Mouse (Mus musculus) neural tube, embryonic 15.5 days (tissue): ENCODE results near the gene Sbds. TPM values are rescaled to one million over a fixed set of nuclear protein-coding genes. Genes with fewer than 3 reads are reported as not detected.

ENCODE experiments used
- ATAC-seq: fragments of 200-750 bp; cut with Nextera tagmentation; 2 replicates; pipeline ENCODE4 v1.8.0; 2017; ENCODE audit warnings: mild to moderate bottlenecking, moderate TSS enrichment, moderate library complexity; ENCODE audit not compliant: low FRiP score
- H3K27ac ChIP-seq: fragments of 300-500 bp; sonication (generic); replicated peaks from 2 replicates; pipeline ENCODE4 v1.5.1; 2015; ENCODE audit warnings: mild to moderate bottlenecking, inconsistent platforms
- H3K27me3 ChIP-seq: fragments of 300-500 bp; sonication (generic); replicated peaks from 2 replicates; pipeline ENCODE4 v1.6.1; 2015; ENCODE audit warnings: inconsistent platforms
- H3K36me3 ChIP-seq: fragments of 300-500 bp; sonication (generic); 2 replicates; pipeline ENCODE4 v1.6.1; 2015; ENCODE audit warnings: inconsistent platforms
- H3K4me1 ChIP-seq: fragments of 300-500 bp; sonication (generic); 2 replicates; pipeline ENCODE4 v1.6.1; 2015; ENCODE audit warnings: inconsistent platforms
- H3K4me2 ChIP-seq: fragments of 300-500 bp; sonication (generic); 2 replicates; pipeline ENCODE4 v1.6.1; 2015; ENCODE audit warnings: inconsistent platforms, mild to moderate bottlenecking, moderate library complexity
- H3K4me3 ChIP-seq: fragments of 300-500 bp; sonication (generic); replicated peaks from 2 replicates; pipeline ENCODE4 v1.5.1; 2015; ENCODE audit warnings: mild to moderate bottlenecking, inconsistent platforms
- H3K9ac ChIP-seq: fragments of 300-500 bp; sonication (generic); replicated peaks from 2 replicates; pipeline ENCODE4 v1.6.1; 2015; ENCODE audit warnings: mild to moderate bottlenecking, inconsistent platforms
- H3K9me3 ChIP-seq: fragments of 300-500 bp; sonication (generic); replicated peaks from 2 replicates; pipeline ENCODE4 v1.6.1; 2016; ENCODE audit warnings: inconsistent platforms
- WGBS: fragments of 180-500 bp; shearing (Covaris S2); methylation state at CpG from one replicate; pipeline ENCODE4 v1.1.7; 2015; ENCODE audit warnings: mixed read lengths; 5-methylcytosine and 5-hydroxymethylcytosine counted together
- polyA plus RNA-seq: library from polyadenylated mRNA; unstranded; fragments of >200 nt; fragmentation: Nextera tagmentation; extraction: Ambion mirVana; gene quantifications from 2 replicates; pipeline ENCODE4 v1.2.1, GENCODE M21; 2015

The Sbds gene
- 60.6 and 64.6 TPM in 2 replicates for polyA plus RNA-seq

- peak; percentile 89 for ATAC-seq
- peak within 1 kb of the TSS; percentile 86 for H3K27ac ChIP-seq
- H3K9ac ChIP-seq: peak within 1 kb of the TSS; percentile 82
- peak within 1 kb of the TSS; percentile 76 for H3K4me3 ChIP-seq
- peaks cover 33% of the 10 kb centered on the region for H3K4me1 ChIP-seq
- H3K9me3 ChIP-seq: no peaks in the 10 kb centered on the region
- no peaks in the 10 kb centered on the region for H3K27me3 ChIP-seq
- H3K36me3 ChIP-seq: peaks cover 30% of the 10 kb centered on the region
- under 1% methylated on average over 52 of the region's 52 CpGs for WGBS
- peak within 1 kb of the TSS; percentile 86 for H3K4me2 ChIP-seq
Measured at GRCm38 (mm10) chr5:130255017-130255720, at the start of gene Sbds, which contains the start of gene Tyw1. Sbds (minus strand) TSS chr5:130255530. Tyw1 (plus strand) TSS chr5:130255619.

- H3K4me3 ChIP-seq: no peak overlapping the region
- H3K27me3 ChIP-seq: no peaks in the 10 kb centered on the region
- no peak overlapping the region for H3K9ac ChIP-seq
- no peak overlapping the region for H3K27ac ChIP-seq
- WGBS: 69% methylated on average over 6 of the region's 6 CpGs
- peaks cover 19% of the 10 kb centered on the region for H3K36me3 ChIP-seq
- H3K4me2 ChIP-seq: no peak overlapping the region
- peaks cover 7% of the 10 kb centered on the region; the same call in 1 of the 2 replicates for H3K4me1 ChIP-seq
- no peaks in the 10 kb centered on the region for H3K9me3 ChIP-seq
- ATAC-seq: no peak; the same call in 1 of the 2 replicates
Measured at GRCm38 (mm10) chr5:130303611-130304010, 48.3 kb upstream of the Sbds start.

GRCm38 (mm10) chr5:130299526-130299925 lies 44.2 kb upstream of the Sbds start:
- WGBS: 88% methylated on average over 8 of the region's 8 CpGs
- H3K4me2 ChIP-seq: no peak overlapping the region
- H3K27ac ChIP-seq: no peak overlapping the region
- no peaks in the 10 kb centered on the region for H3K27me3 ChIP-seq
- peaks cover 34% of the 10 kb centered on the region for H3K36me3 ChIP-seq
- no peaks in the 10 kb centered on the region for H3K4me1 ChIP-seq
- no peaks in the 10 kb centered on the region for H3K9me3 ChIP-seq
- no peak overlapping the region for H3K9ac ChIP-seq
- no peak for ATAC-seq
- H3K4me3 ChIP-seq: no peak overlapping the region

GRCm38 (mm10) chr5:130298831-130299460 lies 43.6 kb upstream of the Sbds start:
- Histone ChIP-seq H3K4me1 (no peaks in the 10 kb centered on the region), H3K4me3 (no peak overlapping the region), H3K27me3 (no peaks in the 10 kb centered on the region), H3K9ac (no peak overlapping the region), H3K36me3 (peaks cover 34% of the 10 kb centered on the region), H3K27ac (no peak overlapping the region), H3K9me3 (no peaks in the 10 kb centered on the region), H3K4me2 (no peak overlapping the region)
- WGBS: 95% methylated on average over 9 of the region's 9 CpGs
- ATAC-seq: no peak

- Histone ChIP-seq H3K36me3 (peaks cover 31% of the 10 kb centered on the region), H3K9me3 (no peaks in the 10 kb centered on the region), H3K9ac (no peak overlapping the region), H3K4me1 (no peaks in the 10 kb centered on the region), H3K27ac (no peak overlapping the region), H3K4me3 (no peak overlapping the region), H3K4me2 (no peak overlapping the region), H3K27me3 (no peaks in the 10 kb centered on the region)
- 83% methylated on average over 5 of the region's 5 CpGs for WGBS
- no peak for ATAC-seq
Measured at GRCm38 (mm10) chr5:130296071-130296470, 40.7 kb upstream of the Sbds start.

GRCm38 (mm10) chr5:130294598-130294997 lies 39.3 kb upstream of the Sbds start:
- no peak for ATAC-seq
- 86% methylated on average over 6 of the region's 6 CpGs for WGBS
- no peak overlapping the region for H3K9ac ChIP-seq
- no peak overlapping the region for H3K4me3 ChIP-seq
- H3K36me3 ChIP-seq: peaks cover 26% of the 10 kb centered on the region
- no peaks in the 10 kb centered on the region for H3K9me3 ChIP-seq
- no peak overlapping the region for H3K4me2 ChIP-seq
- H3K4me1 ChIP-seq: no peaks in the 10 kb centered on the region
- H3K27me3 ChIP-seq: no peaks in the 10 kb centered on the region
- no peak overlapping the region for H3K27ac ChIP-seq

GRCm38 (mm10) chr5:130293941-130294340 lies 38.6 kb upstream of the Sbds start:
- H3K9me3 ChIP-seq: no peaks in the 10 kb centered on the region
- no peaks in the 10 kb centered on the region for H3K4me1 ChIP-seq
- no peak overlapping the region for H3K4me2 ChIP-seq
- no peak overlapping the region for H3K9ac ChIP-seq
- no peak overlapping the region for H3K27ac ChIP-seq
- ATAC-seq: no peak
- H3K27me3 ChIP-seq: no peaks in the 10 kb centered on the region
- H3K36me3 ChIP-seq: peaks cover 30% of the 10 kb centered on the region
- 76% methylated on average over 5 of the region's 5 CpGs for WGBS
- H3K4me3 ChIP-seq: no peak overlapping the region

- Histone ChIP-seq H3K4me2 (no peak overlapping the region), H3K4me1 (no peaks in the 10 kb centered on the region), H3K9me3 (no peaks in the 10 kb centered on the region), H3K4me3 (no peak overlapping the region), H3K27me3 (no peaks in the 10 kb centered on the region), H3K9ac (0 out of 2 replicates have a peak overlapping the region, but pooled peaks have one; percentile 10), H3K27ac (no peak overlapping the region), H3K36me3 (peaks cover 34% of the 10 kb centered on the region)
- 87% methylated on average over 4 of the region's 4 CpGs for WGBS
- ATAC-seq: no peak
Measured at GRCm38 (mm10) chr5:130292976-130293375, 37.6 kb upstream of the Sbds start.

GRCm38 (mm10) chr5:130290775-130291174 lies 35.4 kb upstream of the Sbds start:
- no peak for ATAC-seq
- peaks cover 32% of the 10 kb centered on the region for H3K36me3 ChIP-seq
- WGBS: 93% methylated on average over 12 of the region's 12 CpGs

GRCm38 (mm10) chr5:130290242-130290641 lies 34.9 kb upstream of the Sbds start:
- no peaks in the 10 kb centered on the region for H3K4me1 ChIP-seq
- H3K27me3 ChIP-seq: no peaks in the 10 kb centered on the region
- ATAC-seq: no peak
- no peak overlapping the region for H3K27ac ChIP-seq
- WGBS: 98% methylated on average over 6 of the region's 6 CpGs
- H3K36me3 ChIP-seq: peaks cover 35% of the 10 kb centered on the region
- H3K9ac ChIP-seq: no peak overlapping the region
- H3K4me3 ChIP-seq: no peak overlapping the region
- H3K9me3 ChIP-seq: no peaks in the 10 kb centered on the region
- H3K4me2 ChIP-seq: no peak overlapping the region

More at GRCm38 (mm10) chr5:130290775-130291174, 35.4 kb upstream of the Sbds start:
- H3K27me3 ChIP-seq: no peaks in the 10 kb centered on the region
- no peak overlapping the region for H3K4me2 ChIP-seq
- no peaks in the 10 kb centered on the region for H3K9me3 ChIP-seq
- no peaks in the 10 kb centered on the region for H3K4me1 ChIP-seq
- H3K4me3 ChIP-seq: no peak overlapping the region
- no peak overlapping the region for H3K27ac ChIP-seq
- no peak overlapping the region for H3K9ac ChIP-seq

- Histone ChIP-seq H3K9ac (no peak overlapping the region), H3K36me3 (peaks cover 54% of the 10 kb centered on the region), H3K27me3 (no peaks in the 10 kb centered on the region), H3K9me3 (no peaks in the 10 kb centered on the region), H3K27ac (no peak overlapping the region), H3K4me3 (no peak overlapping the region), H3K4me2 (no peak overlapping the region), H3K4me1 (no peaks in the 10 kb centered on the region)
- ATAC-seq: no peak
- 95% methylated on average over 7 of the region's 7 CpGs for WGBS
Measured at GRCm38 (mm10) chr5:130288106-130288505, 32.8 kb upstream of the Sbds start.
